Mouse (Mus musculus): ENCODE data around the gene Fam20a.

DNA sequence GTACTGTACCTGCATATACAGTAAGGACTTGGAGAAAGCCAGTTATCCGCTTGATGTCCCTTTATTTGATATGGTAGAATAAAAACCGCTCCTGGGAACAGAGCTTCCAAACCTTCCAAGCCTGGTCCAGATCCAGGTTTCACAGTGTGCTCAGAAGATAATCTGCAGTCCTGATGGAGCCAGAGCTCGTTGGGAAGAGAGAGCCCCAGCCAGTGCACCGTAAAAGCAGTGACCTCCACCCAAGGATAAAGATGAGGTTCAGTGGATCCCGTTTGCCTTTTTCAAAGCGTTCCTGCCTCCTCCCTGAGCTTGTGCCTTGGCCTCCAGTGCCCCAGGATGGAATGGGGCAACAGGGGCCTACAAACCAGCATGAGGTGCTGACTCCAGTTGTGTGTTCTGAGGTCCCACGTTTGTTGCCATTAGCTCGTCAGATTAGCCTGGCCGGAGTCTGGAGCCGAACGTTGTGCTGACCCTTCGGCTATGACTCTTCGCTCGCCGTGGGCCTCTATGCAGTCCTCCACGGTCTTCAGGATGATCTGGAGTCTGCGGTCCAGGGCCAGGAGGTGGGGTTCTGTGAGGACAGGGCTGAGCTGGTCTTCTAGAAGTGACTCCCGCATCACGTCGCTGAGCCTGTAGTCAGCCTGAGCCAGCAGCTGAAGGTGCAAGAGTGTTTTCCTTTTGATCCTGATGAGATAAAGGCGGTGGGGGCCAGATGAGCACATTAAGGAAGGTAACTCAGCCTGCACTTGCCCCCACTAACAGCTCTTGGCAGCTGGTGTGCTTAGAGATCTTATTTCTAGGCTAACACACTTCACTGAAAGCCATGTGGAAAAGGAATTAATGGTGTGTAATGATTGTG, 49.0 kb downstream of the Fam20a start:
- TF ChIP-seq CTCF (IDR thresholded peaks at IDR 0.05; ENCODE audit: low read depth, low read length) (no peak), POLR2A (IDR thresholded peaks at IDR 0.05; ENCODE audit: extremely low read depth, insufficient read depth, low read length) (no peak)

All from liver, adult 2 months (tissue).